Mouse (Mus musculus): ENCODE measurements around the gene Ppp1r12b. TPM values are rescaled to one million over a fixed set of nuclear protein-coding genes. Genes with fewer than 3 reads are reported as not detected.

Ppp1r12b gene
- polyA plus RNA-seq, 1 experiment from 2014 or later, result 5.4 TPM

- no peak overlapping the region for H3K9ac ChIP-seq (replicated peaks; ENCODE audit: low read length)
- no peaks in the 10 kb centered on the region for H3K36me3 ChIP-seq (ENCODE audit: insufficient read depth, low read length)
- WGBS, result 68% methylated on average over 12 of the region's 12 CpGs
- ATAC-seq (ENCODE audit: low FRiP score, low TSS enrichment), result no peak
- H3K27ac ChIP-seq (ENCODE audit: low read length), result 0 out of 2 replicates have a peak overlapping the region, but pooled peaks have one; percentile 11
- no peaks in the 10 kb centered on the region for H3K9me3 ChIP-seq (ENCODE audit: low read length)
- no peaks in the 10 kb centered on the region for H3K27me3 ChIP-seq (ENCODE audit: insufficient read depth, low read length)
- no peak overlapping the region for H3K4me3 ChIP-seq (ENCODE audit: low read length)
- peaks cover 38% of the 10 kb centered on the region for H3K4me1 ChIP-seq (ENCODE audit: insufficient read depth, low read length)
- no peak overlapping the region for H3K4me2 ChIP-seq (replicated peaks; ENCODE audit: low read depth, low read length)
Observed at GRCm38 (mm10) chr1:134777201-134777885, 178.4 kb downstream of the Ppp1r12b start.

GRCm38 (mm10) chr1:134775631-134776030 lies 180.1 kb downstream of the Ppp1r12b start:
- H3K9me3 ChIP-seq (ENCODE audit: low read length), result no peaks in the 10 kb centered on the region
- H3K4me1 ChIP-seq (ENCODE audit: insufficient read depth, low read length), result peaks cover 49% of the 10 kb centered on the region
- 36% methylated on average over 3 of the region's 3 CpGs for WGBS
- no peak overlapping the region for H3K4me3 ChIP-seq (ENCODE audit: low read length)
- no peak overlapping the region for H3K4me2 ChIP-seq (replicated peaks; ENCODE audit: low read depth, low read length)
- H3K27me3 ChIP-seq (ENCODE audit: insufficient read depth, low read length), result no peaks in the 10 kb centered on the region
- ATAC-seq (ENCODE audit: low FRiP score, low TSS enrichment), result no peak
- H3K36me3 ChIP-seq (ENCODE audit: insufficient read depth, low read length), result no peaks in the 10 kb centered on the region; the same call in 1 of the 2 replicates
- H3K9ac ChIP-seq (replicated peaks; ENCODE audit: low read length), result peak overlapping the region; percentile 18; the same call in 1 of the 2 replicates
- peak overlapping the region; percentile 94 for H3K27ac ChIP-seq (ENCODE audit: low read length)

DNA sequence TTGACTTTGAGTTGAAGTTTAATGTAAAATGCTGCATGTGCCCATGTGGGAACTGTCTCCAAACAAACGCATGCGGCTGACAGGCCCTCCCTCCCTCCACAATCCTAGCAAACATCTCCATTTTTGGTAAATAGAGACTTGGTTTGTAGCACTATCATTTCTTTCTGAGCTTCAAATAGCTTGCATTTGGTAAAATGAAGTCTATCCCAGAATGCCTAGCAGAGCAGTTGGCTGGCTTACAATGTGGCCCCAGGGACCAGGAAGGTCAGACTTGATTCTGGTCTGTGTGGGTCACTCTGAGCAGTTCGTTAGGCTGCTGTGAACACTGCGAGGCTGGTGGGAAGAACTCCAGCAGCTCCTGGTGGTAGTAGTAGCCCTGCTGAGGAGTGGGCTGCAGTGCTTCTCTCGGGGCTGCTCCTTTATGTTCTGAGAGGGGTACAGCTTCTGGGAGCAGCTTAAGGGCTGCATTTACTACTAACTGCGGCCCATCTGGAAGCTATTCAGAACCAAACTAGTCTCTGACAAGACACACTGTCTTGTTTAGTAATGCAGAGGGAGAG lies 180.9 kb downstream of the Ppp1r12b start:
- Histone ChIP-seq H3K36me3 (ENCODE audit: insufficient read depth, low read length) (no peaks in the 10 kb centered on the region; the same call in 1 of the 2 replicates), H3K4me3 (ENCODE audit: low read length) (no peak overlapping the region), H3K9ac (replicated peaks; ENCODE audit: low read length) (0 out of 2 replicates have a peak overlapping the region, but pooled peaks have one; percentile 23), H3K27me3 (ENCODE audit: insufficient read depth, low read length) (no peaks in the 10 kb centered on the region), H3K9me3 (ENCODE audit: low read length) (no peaks in the 10 kb centered on the region), H3K27ac (ENCODE audit: low read length) (peak overlapping the region; percentile 94), H3K4me1 (ENCODE audit: insufficient read depth, low read length) (peaks cover 49% of the 10 kb centered on the region), H3K4me2 (replicated peaks; ENCODE audit: low read depth, low read length) (no peak overlapping the region)
- WGBS, result 39% methylated on average over 6 of the region's 6 CpGs
- ATAC-seq (ENCODE audit: low FRiP score, low TSS enrichment), result peak; percentile 49; the same call in 1 of the 2 replicates

DNA sequence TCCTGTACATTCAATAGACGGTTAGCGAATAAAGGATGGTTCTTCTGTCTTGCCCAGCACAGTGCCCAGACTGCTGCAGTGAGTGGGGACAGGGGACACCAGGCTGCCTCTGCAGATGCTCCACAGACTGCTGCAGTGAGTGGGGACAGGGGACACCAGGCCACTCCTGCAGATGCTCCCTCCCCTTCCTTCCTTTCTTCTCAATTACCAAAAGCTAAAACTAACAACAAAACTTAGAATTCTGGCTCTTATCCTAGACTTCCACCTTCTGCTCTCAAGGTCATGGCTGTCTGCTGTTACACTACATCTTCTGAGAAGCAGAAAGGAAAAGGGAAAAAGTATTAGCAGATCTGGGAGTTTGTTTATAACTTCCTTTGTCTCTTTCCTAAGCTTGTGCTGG lies 181.5 kb downstream of the Ppp1r12b start:
- Histone ChIP-seq H3K9me3 (ENCODE audit: low read length) (no peaks in the 10 kb centered on the region), H3K36me3 (ENCODE audit: insufficient read depth, low read length) (no peaks in the 10 kb centered on the region; the same call in 1 of the 2 replicates), H3K9ac (replicated peaks; ENCODE audit: low read length) (no peak overlapping the region), H3K27me3 (ENCODE audit: insufficient read depth, low read length) (no peaks in the 10 kb centered on the region), H3K4me1 (ENCODE audit: insufficient read depth, low read length) (peaks cover 49% of the 10 kb centered on the region), H3K4me2 (replicated peaks; ENCODE audit: low read depth, low read length) (no peak overlapping the region), H3K27ac (ENCODE audit: low read length) (peak overlapping the region; percentile 94), H3K4me3 (ENCODE audit: low read length) (no peak overlapping the region)
- 58% methylated on average over 2 of the region's 2 CpGs for WGBS
- ATAC-seq (ENCODE audit: low FRiP score, low TSS enrichment), result peak; percentile 77; the same call in 1 of the 2 replicates

DNA sequence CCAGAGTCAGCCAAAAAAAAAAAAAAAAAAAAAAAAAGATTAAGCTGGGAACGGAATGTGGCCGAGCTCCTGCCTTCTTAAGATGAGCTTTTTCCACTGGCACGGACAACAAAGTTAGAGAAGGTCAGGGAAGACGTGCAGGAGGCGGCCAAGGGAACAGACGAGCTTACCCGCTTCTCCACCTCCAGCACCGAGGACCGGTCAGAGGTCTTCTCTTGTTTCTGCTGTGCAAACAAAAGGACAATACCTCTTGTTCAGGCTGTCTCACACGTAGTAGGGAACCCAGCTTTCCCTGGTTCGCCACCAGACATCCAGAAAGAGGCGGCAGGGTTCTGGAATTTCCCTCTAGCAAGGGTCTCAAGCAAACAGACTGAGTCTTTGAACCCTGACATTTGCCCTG lies 182.5 kb downstream of the Ppp1r12b start:
- peak overlapping the region; percentile 94 for H3K27ac ChIP-seq (ENCODE audit: low read length)
- no peaks in the 10 kb centered on the region for H3K27me3 ChIP-seq (ENCODE audit: insufficient read depth, low read length)
- no peak for ATAC-seq (ENCODE audit: low FRiP score, low TSS enrichment)
- no peaks in the 10 kb centered on the region for H3K9me3 ChIP-seq (ENCODE audit: low read length)
- H3K36me3 ChIP-seq (ENCODE audit: insufficient read depth, low read length), result peaks cover 6% of the 10 kb centered on the region
- no peak overlapping the region for H3K4me3 ChIP-seq (ENCODE audit: low read length)
- WGBS, result 33% methylated on average over 12 of the region's 12 CpGs
- peaks cover 49% of the 10 kb centered on the region for H3K4me1 ChIP-seq (ENCODE audit: insufficient read depth, low read length)
- H3K9ac ChIP-seq (replicated peaks; ENCODE audit: low read length), result peak overlapping the region; percentile 6; the same call in 1 of the 2 replicates
- H3K4me2 ChIP-seq (replicated peaks; ENCODE audit: low read depth, low read length), result no peak overlapping the region

DNA sequence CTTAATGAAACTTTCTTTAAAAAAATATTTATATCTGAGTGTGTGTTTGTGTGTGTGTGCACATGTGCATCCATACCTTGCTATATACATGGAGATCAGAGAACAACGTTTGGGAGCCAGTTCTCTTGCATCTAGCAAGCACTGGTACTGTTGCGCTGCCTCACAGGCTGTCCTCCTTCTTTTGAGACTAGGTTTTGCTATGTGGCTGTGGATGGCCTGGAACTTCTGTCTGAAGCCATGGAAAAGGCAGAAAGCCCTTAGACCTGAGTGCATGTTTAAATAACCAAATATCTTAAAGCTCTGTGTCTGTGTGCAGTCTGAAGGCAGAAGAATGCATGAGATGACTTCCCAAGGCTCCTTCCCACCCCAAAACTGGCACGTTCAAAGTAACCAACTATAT lies 182.9 kb downstream of the Ppp1r12b start:
- Histone ChIP-seq H3K4me1 (ENCODE audit: insufficient read depth, low read length) (peaks cover 49% of the 10 kb centered on the region), H3K9me3 (ENCODE audit: low read length) (no peaks in the 10 kb centered on the region), H3K27ac (ENCODE audit: low read length) (peak overlapping the region; percentile 94), H3K4me2 (replicated peaks; ENCODE audit: low read depth, low read length) (no peak overlapping the region), H3K9ac (replicated peaks; ENCODE audit: low read length) (0 out of 2 replicates have a peak overlapping the region, but pooled peaks have one; percentile 6), H3K27me3 (ENCODE audit: insufficient read depth, low read length) (no peaks in the 10 kb centered on the region), H3K36me3 (ENCODE audit: insufficient read depth, low read length) (peaks cover 6% of the 10 kb centered on the region), H3K4me3 (ENCODE audit: low read length) (no peak overlapping the region)
- no peak for ATAC-seq (ENCODE audit: low FRiP score, low TSS enrichment)
- 70% methylated on average over 3 of the region's 3 CpGs for WGBS

DNA sequence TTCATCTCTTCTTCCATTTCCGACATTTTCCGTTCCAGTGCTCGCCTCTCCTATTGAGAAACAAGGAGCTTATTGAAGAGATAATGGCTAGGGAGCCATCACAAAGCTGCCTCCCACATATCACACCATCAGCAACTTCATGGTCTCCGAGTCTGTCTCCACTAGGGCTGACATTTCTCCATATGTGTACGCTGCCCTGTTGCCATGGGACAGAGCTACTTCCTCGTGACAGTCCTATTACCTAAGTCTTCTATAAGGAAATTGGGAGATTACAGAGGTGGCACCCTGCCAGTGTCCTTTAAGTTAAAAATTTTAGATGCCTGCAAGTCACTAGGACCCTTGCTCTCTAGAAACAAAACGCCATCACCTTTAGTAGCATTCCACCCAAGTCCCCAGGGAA lies 183.7 kb downstream of the Ppp1r12b start:
- ATAC-seq (ENCODE audit: low FRiP score, low TSS enrichment), result no peak
- peaks cover 44% of the 10 kb centered on the region for H3K4me1 ChIP-seq (ENCODE audit: insufficient read depth, low read length)
- 85% methylated on average over 7 of the region's 7 CpGs for WGBS
- H3K4me2 ChIP-seq (replicated peaks; ENCODE audit: low read depth, low read length), result no peak overlapping the region
- H3K9ac ChIP-seq (replicated peaks; ENCODE audit: low read length), result no peak overlapping the region
- H3K36me3 ChIP-seq (ENCODE audit: insufficient read depth, low read length), result peaks cover 6% of the 10 kb centered on the region
- H3K4me3 ChIP-seq (ENCODE audit: low read length), result no peak overlapping the region
- no peaks in the 10 kb centered on the region for H3K9me3 ChIP-seq (ENCODE audit: low read length)
- no peaks in the 10 kb centered on the region for H3K27me3 ChIP-seq (ENCODE audit: insufficient read depth, low read length)
- peak overlapping the region; percentile 84 for H3K27ac ChIP-seq (ENCODE audit: low read length)

DNA sequence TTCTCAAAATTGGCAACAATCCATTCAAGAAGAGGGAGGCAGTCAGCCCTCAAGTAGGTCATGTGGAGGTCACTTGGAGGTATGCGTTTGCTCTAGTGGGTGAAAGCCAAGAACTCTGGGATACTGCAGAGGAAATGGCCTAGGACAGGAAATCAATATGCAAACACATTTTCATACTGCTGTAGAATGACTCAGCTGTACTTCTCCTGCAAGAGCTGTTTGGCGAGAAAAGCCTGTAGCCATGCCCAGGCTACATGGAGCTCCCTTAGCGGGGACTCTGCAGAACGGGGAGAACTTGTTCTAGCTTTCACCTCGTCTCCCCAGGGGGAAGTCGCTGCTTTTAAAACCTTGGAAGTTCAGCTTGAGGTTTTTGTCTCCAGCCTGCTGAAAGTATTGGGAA lies 184.4 kb downstream of the Ppp1r12b start:
- Histone ChIP-seq H3K27ac (ENCODE audit: low read length) (peak overlapping the region; percentile 84), H3K4me1 (ENCODE audit: insufficient read depth, low read length) (peaks cover 44% of the 10 kb centered on the region), H3K9ac (replicated peaks; ENCODE audit: low read length) (no peak overlapping the region), H3K4me3 (ENCODE audit: low read length) (no peak overlapping the region), H3K36me3 (ENCODE audit: insufficient read depth, low read length) (peaks cover 6% of the 10 kb centered on the region), H3K27me3 (ENCODE audit: insufficient read depth, low read length) (no peaks in the 10 kb centered on the region), H3K9me3 (ENCODE audit: low read length) (no peaks in the 10 kb centered on the region), H3K4me2 (replicated peaks; ENCODE audit: low read depth, low read length) (no peak overlapping the region)
- ATAC-seq (ENCODE audit: low FRiP score, low TSS enrichment), result peak; percentile 28; the same call in 1 of the 2 replicates
- WGBS, result 63% methylated on average over 6 of the region's 6 CpGs

- WGBS, result 93% methylated on average over 5 of the region's 5 CpGs
- Histone ChIP-seq H3K4me3 (ENCODE audit: low read length) (no peak overlapping the region), H3K9ac (replicated peaks; ENCODE audit: low read length) (no peak overlapping the region), H3K27me3 (ENCODE audit: insufficient read depth, low read length) (no peaks in the 10 kb centered on the region), H3K36me3 (ENCODE audit: insufficient read depth, low read length) (peaks cover 6% of the 10 kb centered on the region), H3K27ac (ENCODE audit: low read length) (peak overlapping the region; percentile 21; the same call in 1 of the 2 replicates), H3K4me2 (replicated peaks; ENCODE audit: low read depth, low read length) (no peak overlapping the region), H3K4me1 (ENCODE audit: insufficient read depth, low read length) (peaks cover 42% of the 10 kb centered on the region), H3K9me3 (ENCODE audit: low read length) (no peaks in the 10 kb centered on the region)
- no peak for ATAC-seq (ENCODE audit: low FRiP score, low TSS enrichment)
Observed at GRCm38 (mm10) chr1:134770312-134770711, 185.4 kb downstream of the Ppp1r12b start.

DNA sequence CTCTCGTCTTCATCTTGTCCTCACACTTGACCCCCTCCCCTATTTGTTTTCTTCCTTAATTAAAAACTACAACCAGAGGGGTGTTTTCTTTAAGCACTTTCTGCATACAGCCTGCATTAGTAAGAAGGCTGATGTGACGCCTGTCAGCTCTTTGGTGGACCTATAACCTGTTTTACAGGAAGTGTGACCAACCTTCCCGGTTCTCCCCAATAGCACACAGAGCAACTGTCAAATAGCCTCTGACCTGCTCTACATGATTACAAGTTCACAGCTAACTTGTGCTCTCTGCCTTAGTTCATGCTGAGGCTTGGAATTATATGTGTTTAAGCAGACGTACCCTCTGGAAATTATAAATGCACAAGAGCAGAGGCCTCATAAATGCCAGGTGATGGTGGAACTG lies 189.3 kb downstream of the Ppp1r12b start:
- no peaks in the 10 kb centered on the region for H3K27me3 ChIP-seq (ENCODE audit: insufficient read depth, low read length)
- H3K4me3 ChIP-seq (ENCODE audit: low read length), result no peak overlapping the region
- no peak overlapping the region for H3K27ac ChIP-seq (ENCODE audit: low read length)
- H3K36me3 ChIP-seq (ENCODE audit: insufficient read depth, low read length), result peaks cover 6% of the 10 kb centered on the region; the same call in 1 of the 2 replicates
- H3K4me2 ChIP-seq (replicated peaks; ENCODE audit: low read depth, low read length), result no peak overlapping the region
- H3K4me1 ChIP-seq (ENCODE audit: insufficient read depth, low read length), result peaks cover 25% of the 10 kb centered on the region
- no peaks in the 10 kb centered on the region for H3K9me3 ChIP-seq (ENCODE audit: low read length)
- H3K9ac ChIP-seq (replicated peaks; ENCODE audit: low read length), result no peak overlapping the region
- WGBS, result 69% methylated on average over 4 of the region's 4 CpGs
- no peak for ATAC-seq (ENCODE audit: low FRiP score, low TSS enrichment)
